9 mouse cellular contexts compared by ENCODE assay signal in the genomic region with DNA sequence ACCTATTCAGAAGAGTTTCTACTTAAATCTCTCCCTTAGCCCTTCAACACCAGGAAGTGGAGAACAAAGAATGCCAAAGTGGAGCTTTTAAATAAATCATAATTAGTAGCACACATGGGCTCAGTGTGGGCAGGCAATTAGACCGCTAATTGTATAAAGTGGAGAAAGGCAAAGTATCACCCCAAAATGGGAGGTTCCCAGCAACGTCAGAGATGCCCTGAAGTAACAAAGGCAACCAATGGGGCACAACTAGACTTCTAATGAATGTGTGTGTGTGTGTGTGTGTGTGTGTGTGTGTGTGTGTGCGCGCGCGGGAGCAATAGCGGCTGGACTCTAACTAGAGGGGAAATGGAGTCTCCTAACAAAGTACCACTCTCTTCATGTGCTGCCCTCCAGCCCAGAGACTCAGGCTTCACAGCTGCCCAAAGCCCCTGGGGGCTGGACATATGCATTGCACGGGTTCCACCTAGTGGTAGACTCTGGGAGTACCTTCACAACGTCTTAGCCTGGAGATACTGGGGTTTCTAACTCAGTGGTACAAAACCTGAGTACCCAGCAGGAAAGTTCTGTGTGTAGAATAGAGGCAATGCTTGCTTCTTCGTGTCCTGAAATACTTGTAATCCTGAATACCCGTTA.
DNase-seq lines count a peak whose midpoint lies in the region; ATAC-seq and TF ChIP-seq lines count a peak whose summit lies in the region.
"Had no signal": no experiment of that assay in that cellular context is flagged by ENCODE, and none has a peak within 500 bp of the region (broad histone marks: within the 10 kb centered on the region; RNA-seq: fewer than 3 reads in every experiment).

No protein-coding gene starts in this region.

- H3K27me3 ChIP-seq in thymus, adult 2 months (ENCODE audit: control insufficient read depth, insufficient read depth, low read length), result no peaks in the 10 kb centered on the region
- H3K27me3 ChIP-seq in limb, embryonic 11.5 days (ENCODE audit: control insufficient read depth, insufficient read depth, low read length), result no peaks in the 10 kb centered on the region
- H3K27me3 ChIP-seq in neural tube, embryonic 12.5 days (replicated peaks), result no peaks in the 10 kb centered on the region

- peak; percentile 2 for DNase-seq in thymus, adult 2 months
- no peak for DNase-seq in thymus, postnatal 36 days
- peak; percentile 93 for DNase-seq in embryo, embryonic 10 days (ENCODE audit: low spot score)
- DNase-seq in gastrocnemius, postnatal 14 days, result peak; percentile 40
- DNase-seq in kidney, adult 9 months, result peak; percentile 59
- DNase-seq in limb, embryonic 11.5 days (ENCODE audit: low spot score), result peak; percentile 92

- H3K4me3 ChIP-seq in thymus, adult 2 months (ENCODE audit: control insufficient read depth, insufficient read depth, low read length), result no peak overlapping the region
- H3K4me3 ChIP-seq in limb, embryonic 11.5 days (ENCODE audit: low read depth, low read length), result no peak overlapping the region
- no peak overlapping the region for H3K4me3 ChIP-seq in neural tube, embryonic 12.5 days
- H3K4me3 ChIP-seq: myocyte had no signal

- no peaks in the 10 kb centered on the region for H3K9me3 ChIP-seq in limb, embryonic 11.5 days (ENCODE audit: control insufficient read depth, low read length)
- no peaks in the 10 kb centered on the region for H3K9me3 ChIP-seq in neural tube, embryonic 12.5 days

- H3K4me2 ChIP-seq in limb, embryonic 11.5 days (ENCODE audit: low read depth, severe bottlenecking), result no peak overlapping the region
- peak overlapping the region; percentile 18; the same call in 1 of the 2 replicates for H3K4me2 ChIP-seq in neural tube, embryonic 12.5 days (replicated peaks)

- intact Hi-C loops in gastrocnemius, postnatal 14 days (cut with DNase I; ENCODE audit: low total_unique reads), result loop anchor here (2.0 to 5.0 kb wide), 2 partner anchors 260 to 602 kb away; no protein-coding TSS in a partner anchor

- ATAC-seq in limb, embryonic 11.5 days (ENCODE audit: insufficient number of reproducible peaks, low FRiP score, low TSS enrichment, low read depth), result 0 out of 2 replicates have a peak, but pooled peaks have one; percentile 75
- ATAC-seq in neural tube, embryonic 12.5 days (ENCODE audit: low FRiP score, low read depth), result peak; percentile 88
- no peak for ATAC-seq in erythroid progenitor cell, adult 5-6 weeks (replicated peaks; ENCODE audit: low FRiP score, poor library complexity, severe bottlenecking)

- H3K9ac ChIP-seq in limb, embryonic 11.5 days (ENCODE audit: low read length), result no peak overlapping the region
- no peak overlapping the region for H3K9ac ChIP-seq in neural tube, embryonic 12.5 days

- TF ChIP-seq CTCF in thymus, adult 2 months (IDR thresholded peaks at IDR 0.05; ENCODE audit: borderline replicate concordance, control insufficient read depth, extremely low read depth, insufficient read depth, low read length, poor library complexity), result no peak

- 31% methylated on average over 11 of the region's 11 CpGs for WGBS in thymus, adult 2 months
- WGBS in limb, embryonic 11.5 days, result 21% methylated on average over 11 of the region's 11 CpGs
- 37% methylated on average over 11 of the region's 11 CpGs for WGBS in neural tube, embryonic 12.5 days

- no peak overlapping the region for H3K27ac ChIP-seq in thymus, adult 2 months (ENCODE audit: control insufficient read depth, insufficient read depth, low read length)
- H3K27ac ChIP-seq in limb, embryonic 11.5 days (replicated peaks; ENCODE audit: low read depth, low read length), result no peak overlapping the region
- H3K27ac ChIP-seq in neural tube, embryonic 12.5 days, result no peak overlapping the region

- TF ChIP-seq POLR2A in thymus, adult 2 months (IDR thresholded peaks at IDR 0.05; ENCODE audit: control insufficient read depth, extremely low read depth, insufficient read depth, low read length, poor library complexity), result no peak

- no peaks in the 10 kb centered on the region for H3K4me1 ChIP-seq in thymus, adult 2 months (replicated peaks; ENCODE audit: control insufficient read depth, insufficient read depth, low read length)
- H3K4me1 ChIP-seq in limb, embryonic 11.5 days (ENCODE audit: control insufficient read depth, insufficient read depth, low read length), result no peaks in the 10 kb centered on the region
- H3K4me1 ChIP-seq in neural tube, embryonic 12.5 days, result no peaks in the 10 kb centered on the region

- no peaks in the 10 kb centered on the region for H3K36me3 ChIP-seq in thymus, adult 2 months (ENCODE audit: control insufficient read depth, insufficient read depth, low read length)
- H3K36me3 ChIP-seq in limb, embryonic 11.5 days (ENCODE audit: control insufficient read depth, insufficient read depth, low read length), result no peaks in the 10 kb centered on the region
- no peaks in the 10 kb centered on the region for H3K36me3 ChIP-seq in neural tube, embryonic 12.5 days

Comparison
In these comparisons a context has a peak if more than half of its experiments do, and no peak if none do; other contexts are left out.
1. DNase-seq: peak in thymus, adult 2 months (single experiment), embryo, embryonic 10 days (single experiment), gastrocnemius, postnatal 14 days (single experiment), kidney, adult 9 months (single experiment) and limb, embryonic 11.5 days (single experiment); none in thymus, postnatal 36 days (0 of 2).